Mouse (Mus musculus) liver, embryonic 16.5 days (tissue): Measurements from ENCODE around the gene Dennd1b. TPM values are rescaled to one million over a fixed set of nuclear protein-coding genes. Genes with fewer than 3 reads are reported as not detected.

ENCODE experiments used
- polyA plus RNA-seq: library from polyadenylated mRNA; unstranded; fragments of >200 nt; fragmentation: Nextera tagmentation; extraction: Ambion mirVana; gene quantifications from 2 replicates; pipeline ENCODE4 v1.2.1, GENCODE M21; 2015

Dennd1b gene
- polyA plus RNA-seq, 1 experiment from 2014 or later = 1.8 TPM

Other genes starting within 250 kb of the Dennd1b start
- 0.02 TPM in 1 of 2 replicates, not detected in the other for gene Lhx9, start 114.9 kb upstream of the Dennd1b start, polyA plus RNA-seq
- 8.7 and 11.8 TPM in 2 replicates for gene 2310009B15Rik, start 106.6 kb upstream of the Dennd1b start, polyA plus RNA-seq